Mouse (Mus musculus) testis, adult 2 months (tissue): ENCODE data around the gene Pot1a.

Source experiments
- CTCF ChIP-seq: fragments of 200-500 bp; IDR thresholded peaks from 2 replicates; pipeline ENCODE4 v1.5.1; 2012; ENCODE audit warnings: low read depth, mild to moderate bottlenecking, inconsistent platforms, low read length, moderate library complexity; ENCODE audit not compliant: control insufficient read depth, insufficient read depth, insufficient replicate concordance
- POLR2A ChIP-seq: fragments of 200-500 bp; IDR thresholded peaks from 2 replicates; pipeline ENCODE4 v1.6.1; 2012; ENCODE audit warnings: low read depth, mild to moderate bottlenecking, inconsistent platforms, low read length, moderate library complexity; ENCODE audit not compliant: control insufficient read depth

- TF ChIP-seq CTCF (no peak), POLR2A (no peak)
These were observed 41.5 kb downstream of the Pot1a start for GRCm38 (mm10) chr6:25767552-25767951.
